Mouse (Mus musculus) midbrain, embryonic 13.5 days (tissue): ENCODE measurements at regions not wholly inside any gene's neighbourhood (a gene's known extent, or its start where the extent isn't known, plus 50 kb on each side); places are given as distances from the start of the nearest gene placed in this dataset.
A peak's percentile ranks its signal among the peaks of the same experiment; 100 is the strongest.
"Not testable (repeated sequence)": the region's sequence is repeated elsewhere in the genome, so short reads cannot be mapped to it uniquely, and the experiment has no call there.

Source experiments
- ATAC-seq: fragments of 200-750 bp; cut with Nextera tagmentation; 2 replicates; pipeline ENCODE4 v1.8.0; 2017; ENCODE audit warnings: mild to moderate bottlenecking, moderate TSS enrichment, moderate library complexity
- H3K27ac ChIP-seq: fragments of 300-500 bp; sonication (generic); 2 replicates; pipeline ENCODE4 v1.5.1; 2015; ENCODE audit warnings: inconsistent platforms, mild to moderate bottlenecking, moderate library complexity
- H3K27me3 ChIP-seq: fragments of 300-500 bp; sonication (generic); 2 replicates; pipeline ENCODE4 v1.6.1; 2015; ENCODE audit warnings: mild to moderate bottlenecking, inconsistent platforms
- H3K36me3 ChIP-seq: fragments of 300-500 bp; sonication (generic); 2 replicates; pipeline ENCODE4 v1.6.1; 2015; ENCODE audit warnings: mild to moderate bottlenecking, inconsistent platforms
- H3K4me1 ChIP-seq: fragments of 300-500 bp; sonication (generic); replicated peaks from 2 replicates; pipeline ENCODE4 v1.6.1; 2015; ENCODE audit warnings: inconsistent platforms
- H3K4me2 ChIP-seq: fragments of 300-500 bp; sonication (generic); replicated peaks from 2 replicates; pipeline ENCODE4 v1.6.1; 2015; ENCODE audit warnings: moderate library complexity, mild to moderate bottlenecking, inconsistent platforms
- H3K4me3 ChIP-seq: fragments of 300-500 bp; sonication (generic); replicated peaks from 2 replicates; pipeline ENCODE4 v1.5.1; 2015; ENCODE audit warnings: mild to moderate bottlenecking, inconsistent platforms
- H3K9ac ChIP-seq: fragments of 300-500 bp; sonication (generic); replicated peaks from 2 replicates; pipeline ENCODE4 v1.6.1; 2015; ENCODE audit warnings: mild to moderate bottlenecking, inconsistent platforms
- H3K9me3 ChIP-seq: fragments of 300-500 bp; sonication (generic); 2 replicates; pipeline ENCODE4 v1.6.1; 2016; ENCODE audit warnings: mild to moderate bottlenecking, inconsistent platforms
- WGBS: fragments of 180-500 bp; shearing (Covaris S2); methylation state at CpG from one replicate; pipeline ENCODE4 v1.1.7; 2015; 5-methylcytosine and 5-hydroxymethylcytosine counted together

DNA sequence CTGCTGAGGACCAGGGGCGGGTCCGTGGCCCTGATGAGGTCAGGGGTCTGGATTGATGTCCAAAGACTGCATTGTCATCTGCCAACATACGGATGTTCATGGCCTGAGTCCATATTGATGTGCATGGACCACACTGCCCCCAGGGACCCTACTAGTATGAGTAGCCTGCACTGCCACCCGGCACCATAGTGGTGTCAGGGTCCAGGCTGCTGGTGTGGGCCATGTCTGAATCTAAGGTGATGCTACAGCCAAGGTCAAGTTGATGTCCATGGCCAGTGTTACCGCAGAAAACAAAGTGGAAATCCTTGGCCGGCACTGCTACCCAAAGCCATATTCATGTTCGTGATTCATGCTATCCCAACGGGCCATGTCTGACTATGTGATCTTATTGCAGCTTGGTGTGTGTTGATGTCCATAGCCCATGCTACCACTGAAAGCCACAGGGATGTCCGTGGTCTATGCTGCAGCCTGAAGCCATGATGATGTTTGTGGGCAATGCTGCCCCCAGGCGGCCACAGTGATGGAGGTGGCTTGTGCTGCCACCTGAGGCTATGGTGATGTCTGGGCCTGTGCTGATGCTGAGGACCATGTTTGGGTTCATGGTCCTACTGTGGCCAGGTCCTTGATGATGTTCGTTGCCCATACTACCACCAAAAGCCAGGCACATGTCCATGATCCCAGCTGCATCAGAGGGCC is 130.5 kb downstream of the Iqub start:
- no peaks in the 10 kb centered on the region for H3K4me1 ChIP-seq
- H3K27ac ChIP-seq, result no peak overlapping the region
- H3K9ac ChIP-seq, result no peak overlapping the region
- no peaks in the 10 kb centered on the region for H3K36me3 ChIP-seq
- H3K4me2 ChIP-seq, result no peak overlapping the region
- WGBS, result 82% methylated on average over 11 of the region's 11 CpGs
- no peak for ATAC-seq
- no peak overlapping the region for H3K4me3 ChIP-seq
- no peaks in the 10 kb centered on the region for H3K27me3 ChIP-seq
- no peaks in the 10 kb centered on the region for H3K9me3 ChIP-seq

DNA sequence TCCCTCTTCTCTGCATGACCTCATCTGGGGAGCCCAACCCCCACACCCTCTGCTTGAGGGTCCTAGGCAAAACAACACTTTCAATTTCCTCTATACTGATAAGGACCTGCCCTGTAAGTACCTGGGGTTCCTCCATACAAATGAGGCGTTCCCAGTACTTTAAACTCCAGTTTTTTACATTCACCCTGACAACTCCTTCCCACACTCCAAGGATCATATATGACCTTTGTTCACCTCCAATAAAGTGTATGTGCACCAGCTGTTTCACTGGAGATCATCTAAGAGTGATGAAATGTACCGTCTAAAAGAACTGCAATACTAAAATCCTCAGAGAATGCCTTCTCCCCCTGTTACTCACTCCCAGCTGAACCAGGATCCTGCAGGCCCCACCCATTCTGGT is 135.0 kb downstream of the Iqub start:
- WGBS, result 84% methylated on average over 2 of the region's 2 CpGs
- Histone ChIP-seq H3K27ac (no peak overlapping the region), H3K27me3 (no peaks in the 10 kb centered on the region), H3K36me3 (no peaks in the 10 kb centered on the region), H3K4me3 (no peak overlapping the region), H3K4me1 (no peaks in the 10 kb centered on the region), H3K4me2 (no peak overlapping the region), H3K9ac (no peak overlapping the region), H3K9me3 (no peaks in the 10 kb centered on the region)
- ATAC-seq, result no peak

DNA sequence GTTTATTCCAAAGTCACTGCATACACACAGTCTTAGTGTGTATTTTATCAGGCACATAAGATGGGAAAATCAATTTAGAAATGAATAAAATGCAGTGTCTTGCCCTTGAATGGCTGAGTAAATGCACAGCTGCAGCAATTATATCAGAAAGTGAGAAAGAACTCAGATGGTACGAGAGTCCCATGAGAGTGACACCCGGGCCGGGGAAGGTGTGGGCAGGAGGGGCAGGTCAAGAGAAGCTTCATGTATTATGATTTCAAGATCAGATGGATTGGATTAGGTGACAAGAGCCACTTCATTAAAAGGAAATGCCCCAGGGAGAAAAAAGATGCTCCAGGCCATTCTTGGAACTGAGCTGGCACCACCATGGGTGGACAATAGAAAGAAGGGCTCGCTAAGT is 138.1 kb downstream of the Iqub start:
- Histone ChIP-seq H3K9ac (no peak overlapping the region), H3K9me3 (no peaks in the 10 kb centered on the region), H3K27me3 (no peaks in the 10 kb centered on the region), H3K4me3 (no peak overlapping the region), H3K4me1 (no peaks in the 10 kb centered on the region), H3K4me2 (no peak overlapping the region), H3K27ac (no peak overlapping the region), H3K36me3 (no peaks in the 10 kb centered on the region)
- no peak for ATAC-seq
- 49% methylated on average over 4 of the region's 4 CpGs for WGBS

- H3K4me2 ChIP-seq, result no peak overlapping the region
- H3K9ac ChIP-seq, result no peak overlapping the region
- H3K36me3 ChIP-seq, result no peaks in the 10 kb centered on the region
- no peak overlapping the region for H3K27ac ChIP-seq
- no peaks in the 10 kb centered on the region for H3K27me3 ChIP-seq
- H3K9me3 ChIP-seq, result no peaks in the 10 kb centered on the region
- 82% methylated on average over 6 of the region's 6 CpGs for WGBS
- H3K4me3 ChIP-seq, result no peak overlapping the region
- no peaks in the 10 kb centered on the region for H3K4me1 ChIP-seq
- no peak for ATAC-seq
Measured at GRCm38 (mm10) chr6:24373161-24373560, 141.7 kb downstream of the Iqub start.

- H3K36me3 ChIP-seq, result no peaks in the 10 kb centered on the region
- H3K4me3 ChIP-seq, result no peak overlapping the region
- H3K9me3 ChIP-seq, result no peaks in the 10 kb centered on the region
- H3K27me3 ChIP-seq, result no peaks in the 10 kb centered on the region
- no peak overlapping the region for H3K27ac ChIP-seq
- H3K4me1 ChIP-seq, result no peaks in the 10 kb centered on the region
- no peak overlapping the region for H3K9ac ChIP-seq
- no peak for ATAC-seq
- 82% methylated on average over 1 of the region's 1 CpGs for WGBS
- no peak overlapping the region for H3K4me2 ChIP-seq
Measured at GRCm38 (mm10) chr6:24371680-24372079, 143.2 kb downstream of the Iqub start.

DNA sequence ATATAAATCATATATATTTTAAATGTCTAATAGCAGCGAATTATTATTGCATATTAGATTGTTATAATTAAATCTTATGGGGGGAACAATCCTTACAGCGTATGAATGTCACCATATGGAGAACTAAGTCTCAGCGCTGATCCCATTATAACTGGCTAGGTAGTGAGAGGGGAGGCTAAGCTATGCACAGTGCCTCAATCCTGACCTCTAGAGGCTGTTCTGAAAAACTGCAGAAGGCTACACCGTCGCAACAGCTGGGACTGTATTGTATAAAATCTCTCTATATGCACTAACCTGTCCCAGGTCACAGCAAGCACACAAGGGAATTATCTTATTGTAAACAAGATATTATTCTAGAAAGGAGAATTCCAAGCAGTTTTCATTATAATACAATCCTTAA is 164.0 kb downstream of the Iqub start:
- H3K4me2 ChIP-seq, result no peak overlapping the region
- peak; percentile 98 for ATAC-seq
- H3K27me3 ChIP-seq, result no peaks in the 10 kb centered on the region
- no peak overlapping the region for H3K27ac ChIP-seq
- 16% methylated on average over 5 of the region's 5 CpGs for WGBS
- peaks cover 7% of the 10 kb centered on the region; the same call in 1 of the 2 replicates for H3K4me1 ChIP-seq
- H3K9me3 ChIP-seq, result no peaks in the 10 kb centered on the region
- no peak overlapping the region for H3K9ac ChIP-seq
- H3K36me3 ChIP-seq, result no peaks in the 10 kb centered on the region
- no peak overlapping the region for H3K4me3 ChIP-seq

GRCm38 (mm10) chr6:24348481-24349062 is 166.3 kb downstream of the Iqub start:
- Histone ChIP-seq H3K9me3 (no peaks in the 10 kb centered on the region), H3K4me2 (peak overlapping the region; percentile 28; the same call in 1 of the 2 replicates), H3K36me3 (no peaks in the 10 kb centered on the region), H3K4me3 (0 out of 2 replicates have a peak overlapping the region, but pooled peaks have one; percentile 8), H3K9ac (no peak overlapping the region), H3K27ac (no peak overlapping the region), H3K4me1 (peaks cover 7% of the 10 kb centered on the region; the same call in 1 of the 2 replicates), H3K27me3 (no peaks in the 10 kb centered on the region)
- 55% methylated on average over 8 of the region's 8 CpGs for WGBS
- peak; percentile 43; the same call in 1 of the 2 replicates for ATAC-seq

DNA sequence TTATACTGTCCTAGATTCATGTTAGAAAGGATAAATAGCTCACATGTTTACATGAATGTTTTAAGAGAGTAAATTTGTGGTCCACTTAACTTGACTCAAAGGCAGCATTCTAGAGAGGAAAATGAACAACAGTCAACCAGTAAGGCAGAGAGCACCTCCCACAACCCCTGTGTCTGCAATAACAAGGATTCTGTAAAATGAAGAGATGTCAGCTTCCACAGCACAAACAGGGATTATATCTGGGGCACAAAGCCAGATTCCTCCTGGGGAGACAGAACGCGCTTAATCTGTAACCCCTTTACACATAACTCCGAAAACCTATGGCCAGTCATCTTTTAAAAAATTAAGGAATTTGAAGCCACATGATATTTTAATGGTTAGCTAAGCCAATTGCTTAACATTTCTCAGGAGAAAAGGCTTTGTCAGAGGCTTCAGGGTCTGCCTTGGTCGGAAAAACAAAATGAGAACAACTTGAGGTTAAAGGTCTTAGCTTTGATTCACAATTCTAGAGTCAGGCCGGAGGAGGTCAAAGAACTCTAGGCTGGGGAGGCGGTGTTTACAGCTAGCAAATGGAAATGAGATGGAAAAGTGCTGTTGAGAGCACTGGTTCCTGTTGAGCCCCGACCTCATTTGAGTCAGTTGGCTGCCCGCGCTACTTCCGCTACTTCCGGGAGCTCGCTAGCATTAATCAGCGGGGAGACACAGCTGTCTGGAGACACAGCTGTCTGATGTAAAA is 167.0 kb downstream of the Iqub start:
- Histone ChIP-seq H3K27me3 (no peaks in the 10 kb centered on the region), H3K4me2 (peak overlapping the region; percentile 28; the same call in 1 of the 2 replicates), H3K36me3 (no peaks in the 10 kb centered on the region), H3K27ac (no peak overlapping the region), H3K9ac (no peak overlapping the region), H3K4me3 (0 out of 2 replicates have a peak overlapping the region, but pooled peaks have one; percentile 8), H3K9me3 (no peaks in the 10 kb centered on the region), H3K4me1 (peaks cover 7% of the 10 kb centered on the region; the same call in 1 of the 2 replicates)
- WGBS, result 42% methylated on average over 13 of the region's 13 CpGs
- peak; percentile 21; the same call in 1 of the 2 replicates for ATAC-seq

- Histone ChIP-seq H3K9ac (no peak overlapping the region), H3K4me3 (no peak overlapping the region), H3K4me1 (no peaks in the 10 kb centered on the region), H3K36me3 (no peaks in the 10 kb centered on the region), H3K4me2 (no peak overlapping the region), H3K9me3 (no peaks in the 10 kb centered on the region), H3K27ac (no peak overlapping the region), H3K27me3 (no peaks in the 10 kb centered on the region)
- ATAC-seq, result no peak
Measured at GRCm38 (mm10) chr6:24342471-24342870, 172.4 kb downstream of the Iqub start.

DNA sequence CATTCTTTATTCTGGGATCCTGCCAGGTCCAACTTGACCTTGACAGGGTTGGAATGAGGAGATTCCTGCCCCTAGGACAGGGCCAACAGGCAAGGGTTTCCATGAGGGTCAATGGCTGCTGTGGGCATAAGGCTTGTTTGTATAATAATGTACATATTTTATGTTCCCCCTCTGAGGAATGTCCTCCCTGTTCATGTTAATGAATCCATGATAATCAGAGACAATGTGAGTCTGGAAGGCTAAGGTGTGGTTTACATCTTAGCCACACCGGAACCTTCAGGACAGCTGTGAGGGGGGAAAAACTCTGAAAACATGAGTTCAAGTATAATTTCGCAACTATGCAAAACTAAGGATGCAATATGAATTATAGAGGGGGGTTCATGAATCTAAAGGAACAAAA is 172.8 kb downstream of the Iqub start:
- no peaks in the 10 kb centered on the region for H3K4me1 ChIP-seq
- H3K4me3 ChIP-seq, result no peak overlapping the region
- WGBS, result 94% methylated on average over 2 of the region's 2 CpGs
- no peaks in the 10 kb centered on the region for H3K27me3 ChIP-seq
- ATAC-seq, result no peak
- H3K27ac ChIP-seq, result no peak overlapping the region
- no peak overlapping the region for H3K4me2 ChIP-seq
- no peaks in the 10 kb centered on the region for H3K36me3 ChIP-seq
- H3K9ac ChIP-seq, result no peak overlapping the region
- no peaks in the 10 kb centered on the region for H3K9me3 ChIP-seq

- not testable (repeated sequence) for H3K4me1 ChIP-seq
- 80% methylated on average over 4 of the region's 4 CpGs for WGBS
Measured at GRCm38 (mm10) chr6:24340107-24340506, 172.2 kb upstream of the Slc13a1 start.

GRCm38 (mm10) chr6:24325215-24325614 is 157.3 kb upstream of the Slc13a1 start:
- Histone ChIP-seq H3K9ac (no peak overlapping the region), H3K4me2 (no peak overlapping the region), H3K27ac (no peak overlapping the region), H3K4me1 (no peaks in the 10 kb centered on the region), H3K9me3 (no peaks in the 10 kb centered on the region), H3K4me3 (no peak overlapping the region), H3K27me3 (no peaks in the 10 kb centered on the region), H3K36me3 (no peaks in the 10 kb centered on the region)
- no peak for ATAC-seq

More at GRCm38 (mm10) chr6:24340107-24340506, 172.2 kb upstream of the Slc13a1 start:
- H3K36me3 ChIP-seq, H3K9me3 ChIP-seq, ATAC-seq, H3K27ac ChIP-seq, H3K4me2 ChIP-seq, H3K4me3 ChIP-seq, H3K9ac ChIP-seq, H3K27me3 ChIP-seq: not testable (repeated sequence)
